Mouse (Mus musculus): Measurements from ENCODE around the gene Alpi. TPM values are rescaled to one million over a fixed set of nuclear protein-coding genes. Genes with fewer than 3 reads are reported as not detected.

Gene Alpi
- polyA plus RNA-seq, 1 experiment from 2014 or later = not detected

- Histone ChIP-seq H3K4me3 (ENCODE audit: control insufficient read depth in 1 of 2, insufficient read depth in 1 of 2, low read depth in 1 of 2, low read length in 2 of 2) (no peak overlapping the region), H3K9ac (ENCODE audit: low read length) (no peak overlapping the region; the same call in 1 of the 2 replicates), H3K4me1 (ENCODE audit: control insufficient read depth in 2 of 2, insufficient read depth in 2 of 2, low read length in 2 of 2) (peaks cover 0 to 5% of the 10 kb centered on the region in 2 experiments; a peak in 1 of 4 replicates), H3K36me3 (ENCODE audit: control insufficient read depth, insufficient read depth, low read length) (no peaks in the 10 kb centered on the region), H3K27me3 (ENCODE audit: control insufficient read depth, insufficient read depth, low read length) (0 out of 2 replicates have a peak, but pooled peaks cover 4% of the 10 kb centered on the region), H3K9me3 (ENCODE audit: control insufficient read depth, low read length) (no peaks in the 10 kb centered on the region), H3K4me2 (ENCODE audit: low read length) (peak overlapping the region; percentile 47), H3K27ac (replicated peaks in 1 of 2; ENCODE audit: control insufficient read depth in 1 of 2, insufficient read depth in 1 of 2, low read depth in 2 of 2, low read length in 2 of 2) (no peak overlapping the region)
- 15% methylated on average over 30 of the region's 30 CpGs for WGBS
- ATAC-seq (ENCODE audit: insufficient number of reproducible peaks, insufficient read depth, low FRiP score, low read depth) = peak; percentile 52; the same call in 1 of the 2 replicates
These were observed 2.9 kb downstream of the Alpi start for GRCm38 (mm10) chr1:87098358-87098975.

GRCm38 (mm10) chr1:87095642-87096041 lies 5.8 kb downstream of the Alpi start:
- Histone ChIP-seq H3K4me3 (ENCODE audit: control insufficient read depth in 1 of 2, insufficient read depth in 1 of 2, low read depth in 1 of 2, low read length in 2 of 2) (no peak overlapping the region), H3K27me3 (ENCODE audit: control insufficient read depth, insufficient read depth, low read length) (no peaks in the 10 kb centered on the region), H3K36me3 (ENCODE audit: control insufficient read depth, insufficient read depth, low read length) (no peaks in the 10 kb centered on the region), H3K4me1 (ENCODE audit: control insufficient read depth in 2 of 2, insufficient read depth in 2 of 2, low read length in 2 of 2) (peaks cover 0 to 5% of the 10 kb centered on the region in 2 experiments; a peak in 1 of 4 replicates), H3K9me3 (ENCODE audit: control insufficient read depth, low read length) (no peaks in the 10 kb centered on the region), H3K4me2 (ENCODE audit: low read length) (no peak overlapping the region), H3K9ac (ENCODE audit: low read length) (no peak overlapping the region), H3K27ac (replicated peaks in 1 of 2; ENCODE audit: control insufficient read depth in 1 of 2, insufficient read depth in 1 of 2, low read depth in 2 of 2, low read length in 2 of 2) (no peak overlapping the region)
- ATAC-seq (ENCODE audit: insufficient number of reproducible peaks, insufficient read depth, low FRiP score, low read depth) = no peak
- 78% methylated on average over 8 of the region's 8 CpGs for WGBS

- 68% methylated on average over 4 of the region's 4 CpGs for WGBS
- no peak within 1 kb of the TSS for H3K9ac ChIP-seq (ENCODE audit: low read length)
- no peaks in the 10 kb centered on the region for H3K36me3 ChIP-seq (ENCODE audit: control insufficient read depth, insufficient read depth, low read length)
- H3K27me3 ChIP-seq (ENCODE audit: control insufficient read depth, insufficient read depth, low read length) = no peaks in the 10 kb centered on the region
- H3K9me3 ChIP-seq (ENCODE audit: control insufficient read depth, low read length) = no peaks in the 10 kb centered on the region
- no peak within 1 kb of the TSS for H3K4me2 ChIP-seq (ENCODE audit: low read length)
- no peak within 1 kb of the TSS for H3K4me3 ChIP-seq (ENCODE audit: control insufficient read depth in 1 of 2, insufficient read depth in 1 of 2, low read depth in 1 of 2, low read length in 2 of 2)
- no peak within 1 kb of the TSS for H3K27ac ChIP-seq (replicated peaks in 1 of 2; ENCODE audit: control insufficient read depth in 1 of 2, insufficient read depth in 1 of 2, low read depth in 2 of 2, low read length in 2 of 2)
- no peak for ATAC-seq (ENCODE audit: insufficient number of reproducible peaks, insufficient read depth, low FRiP score, low read depth)
- no peaks in the 10 kb centered on the region for H3K4me1 ChIP-seq (ENCODE audit: control insufficient read depth in 2 of 2, insufficient read depth in 2 of 2, low read length in 2 of 2)
These were observed 11.6 kb downstream of the Alpi start, which contains the start of gene Alppl2 for GRCm38 (mm10) chr1:87089828-87090227. Gene Alppl2, minus strand, starts transcription at chr1:87089928.

GRCm38 (mm10) chr1:87089251-87089650 lies 12.2 kb downstream of the Alpi start:
- Histone ChIP-seq H3K4me3 (ENCODE audit: control insufficient read depth in 1 of 2, insufficient read depth in 1 of 2, low read depth in 1 of 2, low read length in 2 of 2) (no peak overlapping the region), H3K36me3 (ENCODE audit: control insufficient read depth, insufficient read depth, low read length) (no peaks in the 10 kb centered on the region), H3K9ac (ENCODE audit: low read length) (no peak overlapping the region), H3K4me1 (ENCODE audit: control insufficient read depth in 2 of 2, insufficient read depth in 2 of 2, low read length in 2 of 2) (no peaks in the 10 kb centered on the region), H3K4me2 (ENCODE audit: low read length) (no peak overlapping the region), H3K27me3 (ENCODE audit: control insufficient read depth, insufficient read depth, low read length) (no peaks in the 10 kb centered on the region), H3K9me3 (ENCODE audit: control insufficient read depth, low read length) (no peaks in the 10 kb centered on the region), H3K27ac (replicated peaks in 1 of 2; ENCODE audit: control insufficient read depth in 1 of 2, insufficient read depth in 1 of 2, low read depth in 2 of 2, low read length in 2 of 2) (no peak overlapping the region)
- no peak for ATAC-seq (ENCODE audit: insufficient number of reproducible peaks, insufficient read depth, low FRiP score, low read depth)
- 88% methylated on average over 11 of the region's 11 CpGs for WGBS

GRCm38 (mm10) chr1:87086964-87087363 lies 14.4 kb downstream of the Alpi start:
- Histone ChIP-seq H3K9ac (ENCODE audit: low read length) (no peak overlapping the region), H3K9me3 (ENCODE audit: control insufficient read depth, low read length) (no peaks in the 10 kb centered on the region), H3K4me3 (ENCODE audit: control insufficient read depth in 1 of 2, insufficient read depth in 1 of 2, low read depth in 1 of 2, low read length in 2 of 2) (no peak overlapping the region), H3K4me2 (ENCODE audit: low read length) (no peak overlapping the region), H3K27ac (replicated peaks in 1 of 2; ENCODE audit: control insufficient read depth in 1 of 2, insufficient read depth in 1 of 2, low read depth in 2 of 2, low read length in 2 of 2) (no peak overlapping the region), H3K36me3 (ENCODE audit: control insufficient read depth, insufficient read depth, low read length) (no peaks in the 10 kb centered on the region), H3K27me3 (ENCODE audit: control insufficient read depth, insufficient read depth, low read length) (no peaks in the 10 kb centered on the region), H3K4me1 (ENCODE audit: control insufficient read depth in 2 of 2, insufficient read depth in 2 of 2, low read length in 2 of 2) (no peaks in the 10 kb centered on the region)
- ATAC-seq (ENCODE audit: insufficient number of reproducible peaks, insufficient read depth, low FRiP score, low read depth) = no peak
- 58% methylated on average over 17 of the region's 17 CpGs for WGBS

- Histone ChIP-seq H3K4me1 (ENCODE audit: control insufficient read depth in 2 of 2, insufficient read depth in 2 of 2, low read length in 2 of 2) (no peaks in the 10 kb centered on the region), H3K9me3 (ENCODE audit: control insufficient read depth, low read length) (no peaks in the 10 kb centered on the region), H3K27me3 (ENCODE audit: control insufficient read depth, insufficient read depth, low read length) (no peaks in the 10 kb centered on the region), H3K4me2 (ENCODE audit: low read length) (no peak overlapping the region), H3K9ac (ENCODE audit: low read length) (no peak overlapping the region), H3K4me3 (ENCODE audit: control insufficient read depth in 1 of 2, insufficient read depth in 1 of 2, low read depth in 1 of 2, low read length in 2 of 2) (no peak overlapping the region), H3K36me3 (ENCODE audit: control insufficient read depth, insufficient read depth, low read length) (no peaks in the 10 kb centered on the region), H3K27ac (replicated peaks in 1 of 2; ENCODE audit: control insufficient read depth in 1 of 2, insufficient read depth in 1 of 2, low read depth in 2 of 2, low read length in 2 of 2) (no peak overlapping the region)
- ATAC-seq (ENCODE audit: insufficient number of reproducible peaks, insufficient read depth, low FRiP score, low read depth) = no peak
- WGBS = 69% methylated on average over 4 of the region's 4 CpGs
These were observed 15.2 kb downstream of the Alpi start for GRCm38 (mm10) chr1:87086196-87086595.

- Histone ChIP-seq H3K9ac (ENCODE audit: low read length) (no peak overlapping the region), H3K9me3 (ENCODE audit: control insufficient read depth, low read length) (no peaks in the 10 kb centered on the region), H3K4me3 (ENCODE audit: control insufficient read depth in 1 of 2, insufficient read depth in 1 of 2, low read depth in 1 of 2, low read length in 2 of 2) (no peak overlapping the region), H3K4me2 (ENCODE audit: low read length) (no peak overlapping the region), H3K27me3 (ENCODE audit: control insufficient read depth, insufficient read depth, low read length) (no peaks in the 10 kb centered on the region), H3K36me3 (ENCODE audit: control insufficient read depth, insufficient read depth, low read length) (no peaks in the 10 kb centered on the region), H3K27ac (replicated peaks in 1 of 2; ENCODE audit: control insufficient read depth in 1 of 2, insufficient read depth in 1 of 2, low read depth in 2 of 2, low read length in 2 of 2) (no peak overlapping the region), H3K4me1 (ENCODE audit: control insufficient read depth in 2 of 2, insufficient read depth in 2 of 2, low read length in 2 of 2) (no peaks in the 10 kb centered on the region)
- WGBS = 79% methylated on average over 8 of the region's 8 CpGs
- ATAC-seq (ENCODE audit: insufficient number of reproducible peaks, insufficient read depth, low FRiP score, low read depth) = no peak
These were observed 27.6 kb downstream of the Alpi start for GRCm38 (mm10) chr1:87073776-87074175.

- no peaks in the 10 kb centered on the region for H3K9me3 ChIP-seq (ENCODE audit: control insufficient read depth, low read length)
- H3K27me3 ChIP-seq (ENCODE audit: control insufficient read depth, insufficient read depth, low read length) = no peaks in the 10 kb centered on the region
- H3K36me3 ChIP-seq (ENCODE audit: control insufficient read depth, insufficient read depth, low read length) = no peaks in the 10 kb centered on the region
- no peak for ATAC-seq (ENCODE audit: insufficient number of reproducible peaks, insufficient read depth, low FRiP score, low read depth)
- no peak overlapping the region for H3K27ac ChIP-seq (replicated peaks in 1 of 2; ENCODE audit: control insufficient read depth in 1 of 2, insufficient read depth in 1 of 2, low read depth in 2 of 2, low read length in 2 of 2)
- no peak overlapping the region for H3K4me2 ChIP-seq (ENCODE audit: low read length)
- no peak overlapping the region for H3K9ac ChIP-seq (ENCODE audit: low read length)
- H3K4me1 ChIP-seq (ENCODE audit: control insufficient read depth in 2 of 2, insufficient read depth in 2 of 2, low read length in 2 of 2) = no peaks in the 10 kb centered on the region; a peak in 1 of 4 replicates
- whole genome bisulfite sequencing = 48% methylated on average over 16 of the region's 16 CpGs
- H3K4me3 ChIP-seq (ENCODE audit: control insufficient read depth in 1 of 2, insufficient read depth in 1 of 2, low read depth in 1 of 2, low read length in 2 of 2) = no peak overlapping the region
These were observed 30.7 kb downstream of the Alpi start for GRCm38 (mm10) chr1:87070720-87071119.
